Mouse (Mus musculus) E14TG2a.4 (cell line): ENCODE measurements at regions not wholly inside any gene's neighbourhood (a gene's known extent, or its start where the extent isn't known, plus 50 kb on each side); places are given as distances from the start of the nearest gene placed in this dataset.

Experiments used
- CTCF ChIP-seq: conservative IDR thresholded peaks from 2 replicates; pipeline ENCODE4 v1.5.1; 2014; ENCODE audit warnings: low read length
- NANOG ChIP-seq: IDR thresholded peaks from 2 replicates; pipeline ENCODE4 v1.6.1; 2014; ENCODE audit warnings: borderline replicate concordance, low read length, mixed read lengths

- TF ChIP-seq CTCF (no peak), NANOG (no peak)
Measured at GRCm38 (mm10) chr13:10687379-10687778, 326.7 kb upstream of the Chrm3 start.
